Mouse (Mus musculus): ENCODE data around the gene Lect2. TPM values are rescaled to one million over a fixed set of nuclear protein-coding genes. Genes with fewer than 3 reads are reported as not detected.

Gene Lect2
- polyA plus RNA-seq, 1 experiment: not detected

GRCm38 (mm10) chr13:56588454-56589117, 40.3 kb upstream of the Lect2 start:
- H3K27ac ChIP-seq (ENCODE audit: control insufficient read depth, insufficient read depth, low read depth, low read length): no peak overlapping the region
- H3K36me3 ChIP-seq (ENCODE audit: control insufficient read depth, insufficient read depth, low read length): no peaks in the 10 kb centered on the region
- H3K27me3 ChIP-seq (ENCODE audit: control insufficient read depth, insufficient read depth, low read length): no peaks in the 10 kb centered on the region
- H3K4me3 ChIP-seq (ENCODE audit: control insufficient read depth, low read depth, low read length): no peak overlapping the region
- peaks cover 2% of the 10 kb centered on the region; the same call in 1 of the 2 replicates for H3K4me1 ChIP-seq (ENCODE audit: control insufficient read depth, insufficient read depth, low read length)
- no peak for TF ChIP-seq CTCF (IDR thresholded peaks at IDR 0.05; ENCODE audit: control insufficient read depth, insufficient read depth, insufficient replicate concordance, low read depth, low read length)
- TF ChIP-seq POLR2A (IDR thresholded peaks at IDR 0.05; ENCODE audit: control insufficient read depth, low read depth, low read length): no peak

- H3K4me3 ChIP-seq (ENCODE audit: control insufficient read depth, low read depth, low read length): no peak overlapping the region
- H3K27me3 ChIP-seq (ENCODE audit: control insufficient read depth, insufficient read depth, low read length): no peaks in the 10 kb centered on the region
- no peaks in the 10 kb centered on the region for H3K36me3 ChIP-seq (ENCODE audit: control insufficient read depth, insufficient read depth, low read length)
- H3K4me1 ChIP-seq (ENCODE audit: control insufficient read depth, insufficient read depth, low read length): no peaks in the 10 kb centered on the region; the same call in 1 of the 2 replicates
- TF ChIP-seq CTCF (IDR thresholded peaks at IDR 0.05; ENCODE audit: control insufficient read depth, insufficient read depth, insufficient replicate concordance, low read depth, low read length) (no peak), POLR2A (IDR thresholded peaks at IDR 0.05; ENCODE audit: control insufficient read depth, low read depth, low read length) (no peak)
- H3K27ac ChIP-seq (ENCODE audit: control insufficient read depth, insufficient read depth, low read depth, low read length): no peak overlapping the region
Observed at GRCm38 (mm10) chr13:56586046-56586445, 37.7 kb upstream of the Lect2 start.

DNA sequence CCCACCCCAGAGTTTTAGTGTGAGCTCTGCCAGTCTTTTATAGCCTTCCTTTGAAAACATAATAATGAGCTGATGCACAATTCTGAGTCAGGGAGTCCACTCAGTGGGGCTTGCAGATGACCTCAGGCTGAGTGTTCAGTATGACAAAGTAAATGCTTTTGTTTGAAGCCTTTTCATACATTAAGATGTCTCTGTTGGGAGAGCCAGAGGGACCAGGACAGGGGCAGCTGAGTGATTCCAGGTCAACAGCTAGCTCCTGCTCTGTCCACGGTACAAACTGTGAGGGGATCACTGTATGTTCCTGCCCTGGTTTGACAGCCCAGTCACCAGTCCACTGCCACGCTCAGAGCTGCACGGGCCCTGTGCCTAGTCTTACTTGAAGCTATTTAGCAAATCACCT, 34.4 kb upstream of the Lect2 start:
- H3K4me3 ChIP-seq (ENCODE audit: control insufficient read depth, low read depth, low read length): no peak overlapping the region
- H3K27me3 ChIP-seq (ENCODE audit: control insufficient read depth, insufficient read depth, low read length): no peaks in the 10 kb centered on the region
- H3K27ac ChIP-seq (ENCODE audit: control insufficient read depth, insufficient read depth, low read depth, low read length): no peak overlapping the region
- H3K36me3 ChIP-seq (ENCODE audit: control insufficient read depth, insufficient read depth, low read length): no peaks in the 10 kb centered on the region
- H3K4me1 ChIP-seq (ENCODE audit: control insufficient read depth, insufficient read depth, low read length): no peaks in the 10 kb centered on the region
- no peak for TF ChIP-seq CTCF (IDR thresholded peaks at IDR 0.05; ENCODE audit: control insufficient read depth, insufficient read depth, insufficient replicate concordance, low read depth, low read length)
- TF ChIP-seq POLR2A (IDR thresholded peaks at IDR 0.05; ENCODE audit: control insufficient read depth, low read depth, low read length): no peak

DNA sequence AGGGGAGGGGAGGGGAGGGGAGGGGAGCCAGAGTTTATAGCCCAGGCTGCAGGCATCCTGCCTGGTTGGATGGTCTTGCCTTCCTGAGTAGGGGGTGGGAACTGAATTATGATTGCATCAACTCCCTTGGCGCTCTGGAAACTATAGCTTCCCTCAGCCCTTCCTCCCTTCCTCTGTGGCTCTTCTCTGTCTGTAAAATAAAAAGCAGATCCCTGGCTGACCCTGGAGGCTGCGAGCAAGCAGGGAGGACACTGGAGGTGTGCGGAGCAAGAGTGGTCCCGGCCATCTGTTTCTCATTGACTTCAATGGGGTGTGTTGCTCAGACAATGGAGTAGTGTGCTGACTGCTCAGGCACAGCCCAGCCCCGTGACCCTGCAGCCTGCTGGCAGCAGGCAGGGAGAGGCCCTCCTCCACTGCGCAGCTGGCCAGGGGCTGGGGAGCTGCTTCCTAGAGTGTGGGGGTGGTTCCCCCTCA, 33.7 kb upstream of the Lect2 start:
- H3K4me1 ChIP-seq (ENCODE audit: control insufficient read depth, insufficient read depth, low read length): no peaks in the 10 kb centered on the region
- no peaks in the 10 kb centered on the region for H3K27me3 ChIP-seq (ENCODE audit: control insufficient read depth, insufficient read depth, low read length)
- TF ChIP-seq CTCF (IDR thresholded peaks at IDR 0.05; ENCODE audit: control insufficient read depth, insufficient read depth, insufficient replicate concordance, low read depth, low read length) (no peak), POLR2A (IDR thresholded peaks at IDR 0.05; ENCODE audit: control insufficient read depth, low read depth, low read length) (no peak)
- no peak overlapping the region for H3K4me3 ChIP-seq (ENCODE audit: control insufficient read depth, low read depth, low read length)
- H3K27ac ChIP-seq (ENCODE audit: control insufficient read depth, insufficient read depth, low read depth, low read length): no peak overlapping the region; the same call in 1 of the 2 replicates
- H3K36me3 ChIP-seq (ENCODE audit: control insufficient read depth, insufficient read depth, low read length): no peaks in the 10 kb centered on the region

DNA sequence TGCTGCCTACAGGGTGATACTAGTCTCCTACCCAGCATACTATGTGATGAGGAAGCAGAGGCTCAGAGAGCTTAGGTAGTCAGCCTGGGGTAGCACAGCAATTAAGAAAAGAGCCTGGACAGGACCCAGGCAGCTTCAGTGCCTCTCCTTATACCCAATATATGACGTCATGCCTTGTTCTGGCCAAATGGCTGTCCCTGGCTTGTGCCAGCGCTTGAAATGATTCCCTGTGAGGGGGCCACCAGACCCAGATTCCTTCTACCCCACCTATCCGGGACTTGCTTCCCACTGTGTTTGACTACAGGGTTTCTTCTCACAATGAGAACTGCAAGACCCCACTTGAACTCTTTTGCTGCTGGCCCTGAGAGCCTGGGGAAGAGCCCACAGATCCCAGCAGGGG, 33.2 kb upstream of the Lect2 start:
- Histone ChIP-seq H3K27ac (ENCODE audit: control insufficient read depth, insufficient read depth, low read depth, low read length) (no peak overlapping the region), H3K27me3 (ENCODE audit: control insufficient read depth, insufficient read depth, low read length) (no peaks in the 10 kb centered on the region), H3K4me3 (ENCODE audit: control insufficient read depth, low read depth, low read length) (no peak overlapping the region), H3K4me1 (ENCODE audit: control insufficient read depth, insufficient read depth, low read length) (no peaks in the 10 kb centered on the region), H3K36me3 (ENCODE audit: control insufficient read depth, insufficient read depth, low read length) (no peaks in the 10 kb centered on the region)
- no peak for TF ChIP-seq POLR2A (IDR thresholded peaks at IDR 0.05; ENCODE audit: control insufficient read depth, low read depth, low read length)
- TF ChIP-seq CTCF (IDR thresholded peaks at IDR 0.05; ENCODE audit: control insufficient read depth, insufficient read depth, insufficient replicate concordance, low read depth, low read length): no peak

- no peaks in the 10 kb centered on the region for H3K4me1 ChIP-seq (ENCODE audit: control insufficient read depth, insufficient read depth, low read length)
- no peak for TF ChIP-seq POLR2A (IDR thresholded peaks at IDR 0.05; ENCODE audit: control insufficient read depth, low read depth, low read length)
- TF ChIP-seq CTCF (IDR thresholded peaks at IDR 0.05; ENCODE audit: control insufficient read depth, insufficient read depth, insufficient replicate concordance, low read depth, low read length): no peak
- H3K27me3 ChIP-seq (ENCODE audit: control insufficient read depth, insufficient read depth, low read length): no peaks in the 10 kb centered on the region
- no peaks in the 10 kb centered on the region for H3K36me3 ChIP-seq (ENCODE audit: control insufficient read depth, insufficient read depth, low read length)
- H3K27ac ChIP-seq (ENCODE audit: control insufficient read depth, insufficient read depth, low read depth, low read length): no peak overlapping the region
- H3K4me3 ChIP-seq (ENCODE audit: control insufficient read depth, low read depth, low read length): no peak overlapping the region
Observed at GRCm38 (mm10) chr13:56580450-56580849, 32.1 kb upstream of the Lect2 start.

DNA sequence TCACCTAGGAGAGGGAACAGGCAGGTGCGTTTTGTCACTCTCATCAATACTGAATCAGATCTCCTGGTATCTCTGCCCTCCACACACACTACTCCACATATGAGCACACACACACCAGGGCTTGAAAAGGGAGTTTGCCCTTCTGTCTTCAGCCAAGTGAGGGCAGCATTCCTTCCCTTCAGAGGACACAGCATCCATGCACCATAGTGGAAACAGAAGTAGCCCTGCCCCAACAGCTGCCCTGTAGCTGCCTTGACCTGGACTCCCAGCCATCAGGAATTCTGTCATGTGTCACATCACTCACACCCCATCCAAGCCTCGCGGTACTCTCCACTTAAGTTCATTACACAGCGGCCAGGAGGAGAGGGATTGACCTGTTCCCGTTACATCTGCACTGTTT, 29.8 kb upstream of the Lect2 start:
- no peak; the same call in 1 of the 2 replicates for TF ChIP-seq CTCF (IDR thresholded peaks at IDR 0.05; ENCODE audit: control insufficient read depth, insufficient read depth, insufficient replicate concordance, low read depth, low read length)
- no peak overlapping the region for H3K4me3 ChIP-seq (ENCODE audit: control insufficient read depth, low read depth, low read length)
- H3K27me3 ChIP-seq (ENCODE audit: control insufficient read depth, insufficient read depth, low read length): no peaks in the 10 kb centered on the region
- no peaks in the 10 kb centered on the region for H3K36me3 ChIP-seq (ENCODE audit: control insufficient read depth, insufficient read depth, low read length)
- H3K4me1 ChIP-seq (ENCODE audit: control insufficient read depth, insufficient read depth, low read length): no peaks in the 10 kb centered on the region
- H3K27ac ChIP-seq (ENCODE audit: control insufficient read depth, insufficient read depth, low read depth, low read length): no peak overlapping the region
